Mouse (Mus musculus) spleen, postnatal 4 days (tissue): ENCODE measurements around the gene Pah.

Source experiments
- DNase-seq, 2 experiments: peaks; one replicate each; pipeline ENCODE4 v3.0.0; 2022; ENCODE audit warnings: low spot score in 2 of 2

Gene Pah

DNA sequence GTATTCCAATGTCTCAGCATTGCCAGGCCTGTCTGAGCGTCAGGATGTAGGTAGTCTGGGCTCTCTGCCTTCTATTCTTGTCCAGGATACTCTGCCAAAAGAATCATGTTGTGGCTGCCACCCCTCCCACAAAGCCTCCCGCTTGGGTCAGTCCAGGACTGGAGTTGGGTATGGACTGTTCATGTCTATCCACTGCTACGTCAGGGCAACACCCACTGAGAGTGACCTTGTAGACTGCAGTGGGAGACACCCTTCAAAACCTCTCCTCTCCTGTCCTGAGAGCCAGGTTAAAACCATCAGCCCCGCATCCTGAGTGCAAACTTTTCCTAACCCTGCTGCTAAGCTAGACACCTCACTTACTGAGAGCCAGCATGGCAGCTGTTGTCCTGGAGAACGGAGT, at the start of gene Pah:
Gene Pah (plus strand): TSS at position 150 of the 400 bp plus-strand sequence.
- DNase-seq = no peak

DNA sequence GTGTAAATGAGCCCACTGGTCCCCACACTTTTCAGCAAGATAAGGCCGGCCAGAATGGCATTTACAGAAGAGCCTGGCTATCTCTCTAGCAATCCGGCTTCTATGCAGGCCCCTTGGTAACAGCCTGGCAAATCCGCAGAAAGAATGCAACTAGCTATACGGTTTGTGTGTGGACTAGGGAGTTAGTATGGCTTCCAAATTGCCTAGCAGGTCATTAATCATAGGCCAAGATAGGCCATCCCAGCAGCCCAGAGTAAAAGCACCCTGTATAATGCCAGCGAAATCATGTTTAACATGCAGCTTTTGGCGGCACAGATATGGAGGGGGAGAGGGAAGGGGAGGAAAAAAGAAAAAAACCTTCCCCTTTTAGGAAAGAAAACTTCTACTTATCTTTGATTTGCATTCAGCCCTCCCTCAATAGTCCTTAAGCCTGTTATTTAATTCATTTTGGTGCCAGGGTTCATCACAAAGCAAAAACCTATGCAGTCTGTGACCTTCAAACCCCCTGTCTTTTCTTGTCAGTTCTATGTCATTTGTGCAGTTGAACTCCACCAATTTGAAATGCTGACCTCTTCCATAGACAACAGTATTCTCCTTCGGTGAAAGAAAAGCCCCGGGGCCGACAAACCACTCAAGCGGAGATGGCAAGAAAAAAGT, 48.0 kb upstream of the Pah start:
- no peak for DNase-seq

DNA sequence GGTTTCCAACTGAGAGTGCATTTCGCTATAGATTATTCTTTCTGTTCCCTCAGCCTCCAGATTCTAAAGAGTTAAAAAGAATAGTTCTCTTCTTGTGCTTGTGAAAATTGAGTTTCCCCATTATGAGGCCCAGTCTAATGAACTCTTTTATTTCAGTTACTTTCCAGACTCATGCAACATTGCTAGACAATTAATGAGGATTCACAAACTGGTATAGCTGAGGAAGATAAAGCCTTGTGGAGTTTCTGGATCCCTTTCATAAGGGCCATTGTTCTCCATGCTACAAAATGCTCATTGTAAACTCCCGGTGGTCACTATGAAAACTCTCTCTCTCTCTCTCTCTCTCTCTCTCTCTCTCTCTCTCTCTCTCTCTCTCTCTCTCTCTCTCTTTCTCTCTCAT, 46.6 kb upstream of the Pah start:
- no peak for DNase-seq

DNA sequence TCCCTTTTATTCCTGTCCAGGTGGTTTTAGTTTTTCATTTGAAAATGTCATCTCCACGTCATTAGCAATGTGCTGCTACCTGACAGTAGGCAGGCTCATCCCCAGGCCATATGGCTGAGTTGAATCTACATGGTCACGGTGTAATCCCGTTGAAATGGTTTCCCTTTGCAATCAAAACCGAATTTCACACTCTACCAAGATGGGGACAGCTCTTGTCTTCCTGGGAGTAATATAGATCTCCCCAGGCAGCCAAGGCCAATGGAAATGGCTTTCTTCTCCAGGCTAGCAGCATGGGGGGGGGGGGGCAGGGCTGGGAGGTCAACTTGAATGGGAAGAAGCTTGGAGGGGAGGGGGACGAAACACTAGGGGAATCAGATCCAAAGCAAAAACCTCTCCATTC, 43.7 kb upstream of the Pah start:
- DNase-seq = no peak

DNA sequence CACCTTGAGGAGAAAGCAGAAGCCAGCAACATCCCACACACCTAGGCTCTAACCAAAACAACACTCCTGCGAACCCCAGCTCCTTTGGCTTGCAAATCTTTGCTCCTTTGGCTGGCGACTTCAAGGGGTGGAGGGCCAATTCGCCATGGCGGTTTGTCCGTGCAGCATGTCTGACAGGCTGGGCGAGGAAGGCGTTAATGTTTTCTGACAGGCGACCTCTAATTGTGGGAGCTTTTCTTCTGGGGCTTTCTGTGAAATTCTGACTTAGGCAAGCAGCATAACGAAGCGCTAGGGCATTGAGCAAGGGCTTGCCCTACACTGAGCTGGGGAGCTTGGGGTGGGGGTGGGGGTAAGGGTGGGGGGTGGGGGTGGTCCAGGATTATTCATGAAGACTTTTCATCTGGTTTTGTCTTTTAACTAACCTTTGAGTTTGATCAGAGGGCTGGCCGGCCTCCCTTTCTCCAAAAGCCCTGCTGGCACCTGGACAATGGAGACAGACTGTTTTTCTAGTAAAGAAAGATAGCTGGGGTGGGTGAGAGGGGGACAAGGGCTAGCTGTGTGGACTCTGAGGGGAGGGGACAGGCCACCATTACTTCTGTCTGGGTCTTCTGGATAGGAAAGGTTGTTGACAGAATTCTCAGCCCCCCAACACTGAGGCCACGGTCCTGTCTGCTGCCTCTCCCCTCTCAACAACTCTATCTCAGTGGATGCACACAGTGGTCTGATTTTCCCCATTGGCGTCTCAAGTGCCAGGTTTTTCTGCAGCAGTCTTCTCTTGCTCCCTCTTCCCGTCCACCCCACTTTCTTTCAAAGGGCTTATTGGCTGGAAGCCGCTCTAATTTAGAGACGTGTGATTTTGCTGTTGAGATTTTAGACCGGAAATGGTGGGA, 36.5 kb upstream of the Pah start:
- DNase-seq = peak in 1 of 2 experiments; percentile 55

DNA sequence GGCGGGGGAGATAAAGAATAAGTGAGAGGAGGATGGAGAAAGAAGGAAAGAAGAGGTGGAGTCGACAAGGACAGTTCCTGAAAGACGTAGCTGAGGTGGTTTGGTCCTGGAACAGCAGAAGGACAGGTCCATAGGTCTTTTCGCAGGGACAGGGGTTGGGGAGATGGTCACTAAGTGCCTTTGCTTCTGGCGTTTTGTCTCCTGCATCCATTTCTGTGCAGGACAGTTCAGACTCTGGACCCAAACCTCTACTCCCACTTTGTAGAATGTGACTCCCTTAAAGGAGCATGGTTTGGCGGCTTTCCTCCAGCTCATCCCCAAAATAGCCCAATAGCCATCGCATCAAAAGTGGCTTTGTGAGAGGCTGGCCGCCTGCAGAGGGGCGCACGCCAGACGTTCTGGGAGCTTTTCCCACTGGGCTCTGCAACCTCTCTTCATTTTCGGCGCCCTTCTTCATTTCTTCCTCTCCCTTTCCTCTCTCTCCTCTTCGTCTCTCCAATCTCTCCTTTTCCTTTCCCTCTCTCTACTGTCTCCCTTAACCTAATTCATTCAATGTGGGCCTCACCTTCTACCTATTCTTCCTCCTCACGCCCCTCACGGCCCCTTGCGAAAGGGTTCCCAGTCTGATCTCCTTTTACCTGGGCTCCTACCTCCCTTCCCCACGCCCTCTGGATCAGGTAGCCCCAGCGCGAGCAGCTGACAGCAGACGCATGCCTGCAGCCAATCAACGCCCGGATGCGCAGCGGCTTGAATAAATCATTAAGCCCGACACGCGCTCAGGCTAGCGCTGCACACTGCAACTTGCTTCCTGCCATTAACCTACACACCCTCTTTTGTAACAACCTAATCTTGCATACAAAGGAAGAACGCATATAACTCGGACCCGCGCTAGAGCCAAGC, 35.6 kb upstream of the Pah start:
- peak in 1 of 2 experiments; percentile 44 for DNase-seq

DNA sequence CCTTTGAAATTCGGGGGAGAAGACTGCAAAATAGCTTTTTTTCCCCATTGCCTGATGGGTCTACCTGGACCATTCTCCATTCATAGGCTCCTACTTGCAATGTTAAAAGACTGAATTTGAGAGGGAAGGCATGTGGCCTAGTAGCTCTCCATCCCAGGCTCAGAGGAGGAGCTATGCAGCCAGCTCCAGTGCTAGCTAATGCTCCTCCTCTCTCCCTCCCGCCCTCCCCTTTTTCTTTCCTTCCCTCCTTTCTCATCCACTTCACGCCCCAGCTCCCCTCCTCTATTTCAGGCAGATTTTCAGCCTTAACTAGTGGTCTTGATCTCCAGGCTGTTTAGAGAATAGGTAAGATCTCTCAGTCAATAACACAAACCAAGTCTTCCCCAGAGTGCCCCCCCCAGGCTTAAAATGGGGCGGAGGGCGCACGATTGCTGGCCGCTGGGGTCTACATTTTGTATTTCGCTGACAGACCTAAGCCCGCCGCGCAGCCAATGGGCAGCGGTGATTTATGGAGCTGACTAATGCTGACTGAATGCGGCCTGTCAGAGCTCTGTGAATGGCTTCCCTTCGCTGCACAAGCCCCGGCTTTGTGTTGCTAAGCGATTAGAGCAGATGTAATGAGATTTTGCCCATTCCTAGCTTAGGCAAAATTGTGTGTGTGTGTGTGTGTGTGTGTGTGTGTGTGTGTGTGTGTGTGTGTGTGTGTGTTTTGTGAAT, 33.0 kb upstream of the Pah start:
- DNase-seq = no peak

DNA sequence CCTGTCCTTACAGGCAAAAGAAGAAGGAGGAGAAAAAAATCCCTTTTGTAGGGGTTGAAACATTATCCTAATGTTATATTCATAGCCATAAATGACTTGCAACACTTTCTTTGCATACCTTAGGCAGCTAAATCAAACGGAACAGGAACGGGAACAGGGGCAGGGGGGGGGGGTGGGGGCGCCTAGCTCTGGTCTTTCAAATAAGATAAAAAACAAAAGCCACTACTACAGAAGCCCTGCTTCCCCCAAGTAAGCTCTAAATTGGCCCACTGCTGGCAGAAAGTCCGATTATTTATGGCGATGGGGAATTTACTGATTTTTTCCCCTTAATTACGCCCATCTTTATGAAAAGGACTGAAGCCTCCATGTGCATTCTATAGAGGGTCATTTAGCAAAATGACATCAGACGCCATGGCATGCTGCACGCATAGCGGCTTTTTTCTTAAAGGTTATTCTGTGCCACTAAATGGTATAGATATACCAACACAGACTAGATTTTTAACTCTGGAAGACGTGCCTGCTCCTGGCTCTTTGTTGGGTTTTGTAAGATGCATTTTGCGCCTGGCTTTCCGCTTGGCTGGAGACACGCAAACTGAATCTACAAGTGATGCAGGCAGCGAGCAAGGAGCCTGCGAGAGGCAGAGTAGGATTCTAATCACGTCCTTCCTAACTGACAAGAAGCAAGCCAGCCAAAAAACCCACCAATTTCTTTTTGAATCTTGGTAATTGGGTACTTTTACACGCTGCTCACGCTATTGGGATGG, 32.2 kb upstream of the Pah start:
- DNase-seq = no peak

DNA sequence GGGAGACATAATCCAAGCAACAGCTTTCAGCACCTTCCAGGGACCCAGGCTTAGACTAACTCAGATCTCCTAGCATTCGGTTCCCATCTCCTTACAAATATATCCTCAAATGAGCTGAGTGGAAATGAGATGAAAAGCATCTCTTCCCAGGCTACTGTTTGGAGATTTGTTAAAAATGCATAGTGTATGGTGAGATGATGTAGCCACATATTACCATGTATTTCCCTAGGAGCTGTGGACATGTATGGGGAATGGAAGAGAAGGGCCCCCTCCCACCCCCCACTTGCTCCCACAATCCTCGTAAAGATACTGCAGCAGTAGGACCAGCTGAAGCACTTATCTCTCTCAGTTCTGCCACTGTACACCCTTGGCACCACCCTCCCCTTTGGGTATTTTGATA, 31.3 kb upstream of the Pah start:
- DNase-seq = no peak

DNA sequence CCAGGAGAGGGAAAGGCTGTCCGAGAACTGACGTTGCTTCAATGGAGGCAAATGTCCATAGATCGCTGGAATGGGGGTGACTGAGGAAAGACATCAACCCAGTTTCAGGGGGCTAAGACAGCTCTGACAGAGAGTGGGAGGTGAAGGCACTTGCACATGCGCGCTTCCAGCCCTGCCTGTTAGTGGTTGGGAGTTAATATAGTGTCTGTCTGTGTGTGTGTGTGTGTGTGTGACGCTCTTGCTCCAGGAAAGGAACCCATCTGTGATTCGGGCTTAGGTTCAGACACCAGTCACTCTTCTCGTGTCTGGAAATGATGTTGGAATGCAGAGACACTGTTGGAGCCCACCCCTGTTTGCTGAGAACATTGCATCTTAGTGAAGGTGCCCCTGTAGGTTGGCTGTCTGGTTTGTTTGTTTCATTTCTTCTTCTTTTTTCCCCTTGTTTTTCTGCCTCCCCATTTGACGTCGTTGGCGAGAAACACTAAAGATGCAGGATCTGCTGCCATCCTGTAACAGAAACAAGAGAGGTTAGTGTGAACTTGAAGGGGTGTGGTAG, 30.0 kb upstream of the Pah start:
- DNase-seq = peak in 1 of 2 experiments; percentile 34

DNA sequence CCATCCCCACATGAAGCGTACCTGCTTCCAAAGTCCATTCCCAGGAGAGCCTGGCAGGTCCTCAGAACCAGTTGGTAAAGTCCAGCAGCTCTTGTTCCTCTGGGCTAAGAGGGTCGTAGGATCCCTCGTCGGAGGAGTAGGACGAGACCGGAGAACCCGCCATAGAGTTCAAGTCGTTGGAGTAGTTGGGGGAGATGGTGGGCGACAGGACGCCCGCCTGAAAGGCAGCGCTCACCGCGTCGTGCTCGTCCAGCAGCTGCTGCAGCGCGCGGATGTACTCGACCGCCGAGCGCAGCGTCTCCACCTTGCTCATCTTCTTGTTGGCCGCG, 29.3 kb upstream of the Pah start:
- no peak for DNase-seq

DNA sequence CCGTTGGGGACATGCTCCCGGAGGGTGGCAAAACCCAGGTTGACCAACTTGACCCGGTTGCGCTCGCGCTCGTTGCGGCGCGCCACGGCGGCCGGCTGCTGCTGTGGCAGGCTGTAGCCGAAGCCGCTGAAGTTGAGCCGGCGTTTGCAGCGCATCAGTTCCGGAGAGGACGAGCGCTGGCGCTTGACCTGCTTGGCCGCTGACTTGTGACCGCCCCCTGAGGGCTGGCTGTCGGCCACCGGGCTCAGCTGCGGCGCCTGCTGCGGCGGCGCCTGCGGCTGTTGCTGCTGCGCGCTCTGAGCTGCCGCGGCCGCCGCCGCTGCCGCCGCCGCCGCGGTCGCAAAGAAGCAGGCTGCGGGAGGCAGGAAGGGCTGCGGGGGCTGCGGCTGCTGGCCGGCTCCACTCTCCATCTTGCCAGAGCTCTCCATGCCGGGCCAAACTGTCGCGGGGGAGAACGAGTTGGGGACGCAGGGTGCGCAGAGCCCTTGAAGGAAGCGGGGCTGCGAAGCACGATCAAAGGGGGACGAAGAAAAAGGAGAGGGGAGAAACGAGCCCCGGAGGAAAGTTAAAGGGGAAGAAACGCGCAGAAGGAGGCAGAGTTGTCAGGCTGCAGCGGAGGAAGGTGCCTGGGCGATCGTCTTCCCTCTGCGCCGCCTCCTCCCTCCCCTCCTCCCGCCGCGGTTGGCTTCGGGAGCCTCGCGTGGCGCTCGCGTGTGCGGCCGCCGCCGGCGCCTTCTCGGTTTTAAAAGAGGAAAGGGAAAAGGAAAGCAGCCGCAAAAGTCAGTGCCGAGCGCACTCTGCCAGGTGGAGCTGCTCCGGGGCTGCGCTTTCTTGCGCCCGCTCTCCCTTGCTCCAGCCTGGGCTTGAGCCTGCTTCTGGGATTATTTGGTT, 28.7 kb upstream of the Pah start:
- no peak for DNase-seq

DNA sequence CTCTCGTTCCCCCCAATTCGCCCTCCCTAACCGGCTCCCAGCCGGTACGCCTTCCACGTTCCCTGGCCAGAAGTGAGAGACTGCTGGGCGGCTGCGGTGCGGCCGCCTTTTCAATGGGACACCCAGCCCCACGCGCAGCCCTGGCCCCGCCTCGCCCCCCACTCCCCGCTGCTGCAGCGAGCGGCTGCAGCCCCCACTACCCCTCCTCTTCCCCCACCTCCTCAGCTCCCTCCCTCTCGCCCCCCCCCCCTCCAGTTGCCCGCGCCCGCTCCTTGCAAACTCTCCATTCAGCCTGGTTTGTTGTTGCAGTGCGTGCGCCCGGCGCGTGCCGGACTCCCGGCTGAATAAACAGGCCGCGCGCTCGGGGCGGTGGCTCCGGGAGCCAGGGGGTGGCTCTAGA, 28.0 kb upstream of the Pah start, which contains the start of gene Ascl1:
Gene Ascl1 (minus strand): TSS at position 85 of the 400 bp plus-strand sequence.
- DNase-seq = no peak

DNA sequence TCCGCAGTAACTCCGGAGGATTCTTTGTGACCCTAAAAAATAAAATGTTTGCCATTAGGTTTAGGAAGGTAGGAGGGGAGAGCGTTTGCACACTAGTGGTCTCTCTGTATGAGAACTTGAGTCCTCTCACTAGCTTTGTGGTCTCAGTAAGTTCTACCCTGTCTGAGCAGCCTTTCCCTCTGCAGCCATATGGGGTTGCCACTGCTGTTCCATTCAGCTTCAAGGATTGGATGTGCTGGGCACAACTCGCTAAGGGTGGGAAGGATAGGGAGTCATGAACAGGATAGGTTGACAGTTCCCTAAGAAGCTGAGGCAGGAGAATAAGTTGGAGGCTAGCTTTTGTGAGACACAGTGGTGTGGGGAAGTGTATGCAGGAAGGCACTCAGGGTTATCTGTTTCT, 27.4 kb upstream of the Pah start:
- no peak for DNase-seq

DNA sequence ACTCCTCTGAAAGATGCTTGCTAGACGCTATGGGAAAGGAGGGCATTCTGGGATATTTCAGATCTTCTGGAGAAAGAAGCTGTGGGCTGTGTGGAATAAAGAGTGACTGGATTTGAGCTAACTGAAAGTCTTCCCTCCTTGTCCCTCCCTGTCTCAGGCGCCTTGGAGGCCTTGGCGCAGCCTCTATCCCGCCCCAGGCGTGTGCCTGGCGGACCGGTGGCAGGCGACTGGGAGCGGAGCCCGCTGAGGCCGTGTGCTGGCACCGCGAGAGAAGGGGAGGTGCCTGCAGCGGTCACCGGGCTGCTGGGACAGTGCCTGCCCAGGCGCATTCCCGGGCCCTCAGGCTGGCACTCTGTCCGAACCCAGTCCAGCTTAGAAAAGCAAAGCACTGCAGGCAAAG, 27.0 kb upstream of the Pah start:
- DNase-seq = no peak

DNA sequence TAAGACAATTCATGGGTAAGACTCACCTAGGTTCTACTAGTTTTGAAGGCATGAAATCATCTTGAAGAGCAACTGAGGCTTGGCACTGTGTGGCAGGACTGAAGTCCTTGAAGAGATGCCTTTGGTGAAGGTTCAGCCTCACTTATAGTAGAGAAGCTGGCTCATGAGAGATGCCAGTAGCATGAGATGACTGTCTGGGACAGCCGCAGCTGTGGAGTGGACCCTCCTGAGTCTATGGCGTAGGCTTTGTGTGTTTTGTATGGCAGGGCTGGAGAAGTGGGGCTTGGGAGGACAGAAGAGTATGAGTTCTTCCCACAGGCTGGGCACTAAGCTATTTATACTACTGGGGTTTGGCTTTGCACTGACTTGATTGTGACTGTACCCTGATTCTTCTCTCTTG, 24.5 kb upstream of the Pah start:
- no peak for DNase-seq

DNA sequence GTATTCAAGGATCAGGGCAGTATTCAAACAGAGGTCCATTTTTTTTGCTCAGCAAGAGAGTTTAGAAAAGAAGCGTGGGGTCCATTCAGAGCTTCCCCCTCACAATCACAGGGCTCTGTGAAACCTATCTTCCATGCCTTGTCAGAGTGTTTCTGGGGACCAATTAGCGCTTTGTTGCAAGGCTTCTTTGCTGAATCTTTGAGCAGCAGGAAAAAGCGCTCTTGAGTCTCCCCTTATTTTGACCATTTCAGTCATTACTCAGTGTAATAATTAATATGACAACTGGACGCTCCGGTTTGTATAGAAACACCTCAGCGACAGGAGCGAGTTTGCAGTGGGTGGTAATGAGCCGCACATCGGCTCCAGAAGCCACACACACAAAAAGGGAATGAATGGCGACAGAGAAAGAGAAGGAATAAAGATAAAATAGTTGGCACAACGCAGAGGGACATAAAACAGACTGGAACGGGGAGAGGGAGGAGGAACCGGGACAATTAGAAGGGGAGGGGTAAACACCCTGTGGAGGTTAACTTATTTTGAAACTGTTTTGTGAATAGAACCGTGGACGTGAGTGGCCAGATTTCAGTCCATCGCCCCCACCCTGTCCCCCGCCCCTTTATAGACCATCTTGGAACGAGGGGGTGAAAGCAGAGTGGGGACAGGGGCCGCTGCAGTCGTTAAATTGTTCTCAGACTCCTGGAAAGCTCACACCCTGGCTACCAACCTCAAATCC, 20.5 kb upstream of the Pah start:
- no peak for DNase-seq

DNA sequence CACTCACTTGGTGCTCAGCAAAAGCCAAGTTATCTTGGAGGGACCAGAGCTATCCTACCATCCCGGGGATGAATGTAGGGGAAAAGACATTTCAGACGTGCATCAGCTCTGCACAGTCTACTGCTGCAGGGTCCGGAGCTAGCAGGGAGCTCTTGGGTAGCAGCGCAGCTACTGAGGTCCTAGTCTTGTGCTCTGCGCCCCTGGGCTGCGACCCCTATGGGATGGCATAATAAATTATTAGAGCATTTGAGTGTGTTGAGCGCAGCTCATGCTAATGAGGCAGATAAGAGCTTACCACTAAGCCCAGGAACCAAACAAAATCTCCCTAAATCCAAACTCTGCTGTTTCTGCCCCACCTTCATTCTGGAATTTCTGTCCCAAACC, 19.9 kb upstream of the Pah start:
- DNase-seq = no peak

DNA sequence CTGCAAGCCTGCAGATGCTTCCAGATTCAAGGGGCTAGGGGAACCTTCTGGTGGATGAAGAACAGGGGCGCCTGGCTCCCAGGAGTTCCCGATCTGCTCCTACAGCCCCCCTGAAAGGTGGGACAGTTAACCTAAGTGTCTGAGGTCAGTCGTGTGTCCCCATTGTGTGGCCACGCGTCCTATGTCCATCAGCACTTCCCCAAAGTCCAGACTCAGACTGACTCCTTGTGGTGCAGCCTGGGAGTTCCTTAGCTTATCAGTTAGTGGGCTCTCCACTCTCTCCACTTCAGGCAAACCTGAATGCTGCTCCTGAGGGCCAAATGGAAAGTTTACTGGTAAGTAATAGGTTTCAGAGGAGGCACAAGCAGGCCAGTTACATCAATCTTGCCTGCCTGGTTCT, 19.3 kb upstream of the Pah start:
- no peak for DNase-seq
